Mouse (Mus musculus): ENCODE measurements around the gene Aldh4a1. TPM values are rescaled to one million over a fixed set of nuclear protein-coding genes. Genes with fewer than 3 reads are reported as not detected.

Aldh4a1 gene
- polyA plus RNA-seq, 1 experiment from 2014 or later, result 19.6 TPM

DNA sequence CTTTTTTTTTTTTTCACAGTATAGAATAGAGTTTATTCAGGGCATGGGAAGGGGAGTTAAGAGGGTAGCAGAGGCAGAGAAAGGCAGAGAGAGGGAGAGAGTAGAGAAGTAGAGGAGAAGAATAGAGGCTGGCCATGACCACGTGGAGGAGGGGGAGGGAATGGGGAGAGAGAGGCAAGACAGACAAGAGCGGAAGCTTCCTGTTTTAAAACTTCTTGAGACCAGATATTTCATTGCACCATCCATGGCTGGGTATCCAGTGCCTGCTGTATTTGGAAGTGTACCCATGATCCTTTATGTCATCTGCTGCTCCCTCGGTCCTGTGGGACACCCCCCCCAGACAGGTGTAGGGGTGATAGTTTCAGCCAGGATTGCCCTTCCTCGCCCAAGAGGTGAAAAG is 13.7 kb upstream of the Aldh4a1 start:
- no peak for ATAC-seq (ENCODE audit: low FRiP score, low read depth)
- H3K4me1 ChIP-seq, result peaks cover 11% of the 10 kb centered on the region
- no peak overlapping the region for H3K27ac ChIP-seq (replicated peaks)
- no peak overlapping the region for H3K4me2 ChIP-seq (replicated peaks)
- H3K9me3 ChIP-seq, result 0 out of 2 replicates have a peak, but pooled peaks cover 4% of the 10 kb centered on the region
- H3K36me3 ChIP-seq, result peaks cover 18% of the 10 kb centered on the region
- H3K27me3 ChIP-seq, result no peaks in the 10 kb centered on the region
- no peak overlapping the region for H3K9ac ChIP-seq (replicated peaks)
- no peak overlapping the region for H3K4me3 ChIP-seq
- WGBS, result 61% methylated on average over 4 of the region's 4 CpGs

DNA sequence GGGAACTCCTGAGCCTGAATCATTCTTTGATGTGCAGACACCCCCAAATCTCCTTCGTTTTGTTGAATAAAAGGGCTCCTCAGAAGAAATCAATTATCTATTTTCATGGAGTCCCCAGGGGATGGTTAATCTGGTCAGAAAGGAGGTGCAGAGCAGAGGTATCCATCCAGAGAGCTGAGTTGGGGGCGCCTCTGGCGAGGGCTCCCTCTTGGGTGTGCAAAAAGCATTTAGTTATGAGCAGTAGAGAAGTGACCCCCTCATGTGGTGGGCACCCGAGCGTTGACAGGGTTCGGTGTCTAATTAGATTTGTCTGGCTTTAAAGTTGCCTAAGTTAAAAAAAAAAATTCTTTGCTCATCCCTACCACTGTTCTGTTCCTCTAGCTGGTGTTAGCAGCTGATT is 11.7 kb upstream of the Aldh4a1 start:
- Histone ChIP-seq H3K4me3 (no peak overlapping the region), H3K36me3 (peaks cover 25% of the 10 kb centered on the region), H3K4me2 (replicated peaks) (peak overlapping the region; percentile 38; the same call in 1 of the 2 replicates), H3K9ac (replicated peaks) (no peak overlapping the region), H3K27ac (replicated peaks) (peak overlapping the region; percentile 42), H3K9me3 (0 out of 2 replicates have a peak, but pooled peaks cover 6% of the 10 kb centered on the region), H3K4me1 (peaks cover 17% of the 10 kb centered on the region), H3K27me3 (no peaks in the 10 kb centered on the region)
- WGBS, result 42% methylated on average over 6 of the region's 6 CpGs
- ATAC-seq (ENCODE audit: low FRiP score, low read depth), result no peak

DNA sequence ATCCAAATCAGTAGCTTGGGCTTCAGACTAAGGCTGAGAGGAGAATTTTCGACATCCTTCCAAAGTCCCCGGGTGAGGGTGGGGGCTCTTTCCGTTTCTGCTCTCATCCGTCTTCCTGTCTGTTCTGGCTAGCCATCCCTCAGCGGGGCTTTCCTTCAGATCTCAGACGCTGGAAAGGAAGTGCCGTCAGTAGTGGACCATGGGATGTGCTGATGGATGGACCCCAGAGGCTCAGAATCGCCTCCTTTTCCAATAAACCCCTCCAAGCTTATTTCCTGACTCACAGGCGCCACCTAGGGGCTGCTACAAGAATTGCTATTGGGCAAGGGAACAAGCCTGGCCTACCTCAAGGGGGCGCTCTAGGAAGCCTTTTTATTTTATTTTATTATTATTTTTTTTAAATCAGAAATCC is 11.1 kb upstream of the Aldh4a1 start:
- 0 out of 2 replicates have a peak, but pooled peaks cover 6% of the 10 kb centered on the region for H3K9me3 ChIP-seq
- no peak overlapping the region for H3K4me3 ChIP-seq
- WGBS, result 4% methylated on average over 10 of the region's 10 CpGs
- peak overlapping the region; percentile 38 for H3K4me2 ChIP-seq (replicated peaks)
- H3K27me3 ChIP-seq, result no peaks in the 10 kb centered on the region
- H3K9ac ChIP-seq (replicated peaks), result no peak overlapping the region
- peak overlapping the region; percentile 42 for H3K27ac ChIP-seq (replicated peaks)
- peaks cover 22% of the 10 kb centered on the region for H3K4me1 ChIP-seq
- 0 out of 2 replicates have a peak, but pooled peaks have one; percentile 50 for ATAC-seq (ENCODE audit: low FRiP score, low read depth)
- H3K36me3 ChIP-seq, result peaks cover 22% of the 10 kb centered on the region

DNA sequence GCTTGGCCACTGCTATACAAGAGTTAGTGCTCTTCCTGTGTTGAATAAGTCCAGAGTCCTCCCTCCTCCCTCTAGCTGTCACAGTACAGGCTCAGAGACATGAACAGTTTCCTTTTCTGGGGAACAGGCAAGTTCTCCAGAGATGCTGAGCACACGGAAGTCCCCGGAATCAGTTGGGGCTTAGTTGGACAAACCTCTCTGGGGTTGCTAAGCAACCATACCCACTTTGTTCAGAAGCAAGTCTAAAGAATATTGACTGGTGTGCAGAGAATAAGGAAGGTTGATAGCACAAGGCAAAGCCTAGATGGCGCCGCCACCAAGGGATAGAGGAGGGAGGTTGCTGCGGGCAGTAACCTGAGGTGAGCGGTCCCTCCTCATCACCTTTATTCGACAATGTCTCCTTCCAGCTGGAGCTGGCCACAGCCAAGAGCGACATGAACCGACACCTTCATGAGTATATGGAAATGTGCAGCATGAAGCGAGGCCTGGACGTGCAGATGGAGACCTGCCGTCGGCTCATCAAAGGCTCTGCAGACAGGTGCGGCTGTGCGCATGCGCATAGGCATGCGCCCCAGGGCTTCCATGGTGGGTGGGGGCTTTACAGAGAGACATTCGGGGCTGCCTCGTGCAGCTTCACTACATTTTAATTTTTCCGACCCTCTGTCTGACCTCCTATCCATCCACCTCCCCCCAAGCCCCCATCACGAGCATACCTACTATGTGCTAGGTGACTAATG is 8.0 kb upstream of the Aldh4a1 start:
- Histone ChIP-seq H3K4me3 (no peak overlapping the region), H3K4me1 (peaks cover 29% of the 10 kb centered on the region), H3K27ac (replicated peaks) (no peak overlapping the region), H3K9me3 (0 out of 2 replicates have a peak, but pooled peaks cover 6% of the 10 kb centered on the region), H3K4me2 (replicated peaks) (no peak overlapping the region), H3K27me3 (no peaks in the 10 kb centered on the region), H3K36me3 (peaks cover 20% of the 10 kb centered on the region), H3K9ac (replicated peaks) (no peak overlapping the region)
- WGBS, result 91% methylated on average over 21 of the region's 21 CpGs
- ATAC-seq (ENCODE audit: low FRiP score, low read depth), result no peak

DNA sequence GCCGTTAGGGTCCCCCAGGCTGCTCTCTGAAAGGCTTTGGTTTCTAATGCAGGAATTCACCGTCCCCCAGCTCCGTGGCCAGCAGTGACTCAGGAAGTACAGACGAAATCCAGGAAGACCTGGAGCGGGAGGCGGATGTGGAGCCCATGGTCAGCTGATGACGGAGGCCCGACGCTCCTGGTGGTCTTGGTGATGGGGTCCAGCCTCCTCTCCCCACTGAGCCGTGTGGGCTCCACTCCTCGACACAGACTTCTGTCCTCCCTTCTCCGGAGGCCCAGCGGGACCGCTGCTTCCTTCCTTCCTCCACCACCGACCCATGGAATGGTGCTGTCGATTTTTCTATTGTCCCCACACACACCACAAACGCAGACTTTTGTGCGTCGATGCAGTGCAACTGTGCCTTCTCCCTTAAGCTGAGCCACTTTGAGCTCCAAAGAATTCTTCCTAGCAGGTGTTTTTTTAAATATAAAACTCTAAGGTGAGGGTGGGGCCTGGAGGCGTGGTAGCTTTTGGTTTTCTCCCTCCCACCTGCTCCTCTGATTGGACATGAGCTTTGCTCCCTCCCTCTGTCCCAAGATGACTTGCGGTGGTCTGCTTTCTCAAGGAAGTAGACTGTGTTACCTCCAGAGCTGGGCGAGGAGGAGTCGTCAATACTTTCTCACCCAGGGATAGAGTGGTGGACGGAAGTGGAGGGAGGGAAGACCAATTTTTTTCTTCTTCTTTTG is 6.2 kb upstream of the Aldh4a1 start:
- WGBS, result 7% methylated on average over 23 of the region's 24 CpGs
- Histone ChIP-seq H3K9me3 (0 out of 2 replicates have a peak, but pooled peaks cover 6% of the 10 kb centered on the region), H3K36me3 (peaks cover 20% of the 10 kb centered on the region), H3K9ac (replicated peaks) (peak overlapping the region; percentile 64), H3K27ac (replicated peaks) (peak overlapping the region; percentile 65), H3K4me2 (replicated peaks) (peak overlapping the region; percentile 64), H3K27me3 (no peaks in the 10 kb centered on the region), H3K4me1 (peaks cover 20% of the 10 kb centered on the region), H3K4me3 (peak overlapping the region; percentile 53)
- ATAC-seq (ENCODE audit: low FRiP score, low read depth), result peak; percentile 76

DNA sequence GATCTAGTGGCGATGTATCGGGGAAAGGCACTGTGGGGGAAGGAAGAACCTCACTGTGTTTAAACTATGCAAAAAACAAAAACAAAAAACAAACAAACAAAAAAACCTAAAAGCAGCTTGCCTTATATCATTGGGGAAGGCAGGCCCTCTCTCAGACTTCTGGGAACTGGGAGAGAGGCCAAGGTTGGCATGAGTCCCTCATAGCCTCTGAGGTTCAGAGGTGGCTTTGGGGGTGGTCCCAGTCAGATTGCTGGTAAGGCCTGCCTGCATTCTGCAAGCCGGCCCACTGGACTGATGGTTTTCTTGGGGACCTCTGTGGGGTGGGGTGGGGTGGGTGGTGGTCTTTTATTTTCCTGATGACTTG is 5.7 kb upstream of the Aldh4a1 start:
- H3K27ac ChIP-seq (replicated peaks), result peak overlapping the region; percentile 25; the same call in 1 of the 2 replicates
- peak overlapping the region; percentile 53 for H3K4me3 ChIP-seq
- WGBS, result 49% methylated on average over 3 of the region's 3 CpGs
- H3K4me1 ChIP-seq, result peaks cover 19% of the 10 kb centered on the region
- peak overlapping the region; percentile 64 for H3K4me2 ChIP-seq (replicated peaks)
- H3K9ac ChIP-seq (replicated peaks), result 0 out of 2 replicates have a peak overlapping the region, but pooled peaks have one; percentile 28
- H3K36me3 ChIP-seq, result peaks cover 20% of the 10 kb centered on the region
- H3K27me3 ChIP-seq, result no peaks in the 10 kb centered on the region
- 0 out of 2 replicates have a peak, but pooled peaks cover 6% of the 10 kb centered on the region for H3K9me3 ChIP-seq
- ATAC-seq (ENCODE audit: low FRiP score, low read depth), result no peak

DNA sequence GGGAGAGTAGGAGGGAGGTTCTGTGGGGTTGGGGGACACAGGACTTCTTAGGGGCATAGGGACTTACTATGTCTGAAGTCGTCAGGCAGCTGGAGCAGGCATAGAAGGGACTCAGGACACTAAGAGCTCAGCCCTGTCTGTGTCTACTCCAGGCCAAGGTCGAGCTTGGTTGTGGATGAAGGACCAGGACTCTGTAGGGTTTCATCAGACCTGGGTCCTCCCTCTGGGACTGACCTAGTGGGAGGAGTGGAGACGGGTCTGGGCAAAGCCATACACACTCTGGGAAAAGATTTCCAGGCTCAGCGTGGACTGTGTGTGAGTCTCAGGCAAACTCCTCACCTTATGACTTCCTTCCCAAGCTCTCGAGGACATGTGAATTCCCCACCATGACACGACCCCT is 2.9 kb upstream of the Aldh4a1 start:
- H3K27me3 ChIP-seq, result peaks cover 12% of the 10 kb centered on the region
- no peak overlapping the region for H3K4me2 ChIP-seq (replicated peaks)
- ATAC-seq (ENCODE audit: low FRiP score, low read depth), result no peak
- H3K36me3 ChIP-seq, result peaks cover 2% of the 10 kb centered on the region; the same call in 1 of the 2 replicates
- H3K9me3 ChIP-seq, result no peaks in the 10 kb centered on the region
- WGBS, result 77% methylated on average over 6 of the region's 6 CpGs
- H3K4me1 ChIP-seq, result peaks cover 32% of the 10 kb centered on the region
- H3K27ac ChIP-seq (replicated peaks), result no peak overlapping the region
- H3K9ac ChIP-seq (replicated peaks), result no peak overlapping the region
- H3K4me3 ChIP-seq, result no peak overlapping the region

DNA sequence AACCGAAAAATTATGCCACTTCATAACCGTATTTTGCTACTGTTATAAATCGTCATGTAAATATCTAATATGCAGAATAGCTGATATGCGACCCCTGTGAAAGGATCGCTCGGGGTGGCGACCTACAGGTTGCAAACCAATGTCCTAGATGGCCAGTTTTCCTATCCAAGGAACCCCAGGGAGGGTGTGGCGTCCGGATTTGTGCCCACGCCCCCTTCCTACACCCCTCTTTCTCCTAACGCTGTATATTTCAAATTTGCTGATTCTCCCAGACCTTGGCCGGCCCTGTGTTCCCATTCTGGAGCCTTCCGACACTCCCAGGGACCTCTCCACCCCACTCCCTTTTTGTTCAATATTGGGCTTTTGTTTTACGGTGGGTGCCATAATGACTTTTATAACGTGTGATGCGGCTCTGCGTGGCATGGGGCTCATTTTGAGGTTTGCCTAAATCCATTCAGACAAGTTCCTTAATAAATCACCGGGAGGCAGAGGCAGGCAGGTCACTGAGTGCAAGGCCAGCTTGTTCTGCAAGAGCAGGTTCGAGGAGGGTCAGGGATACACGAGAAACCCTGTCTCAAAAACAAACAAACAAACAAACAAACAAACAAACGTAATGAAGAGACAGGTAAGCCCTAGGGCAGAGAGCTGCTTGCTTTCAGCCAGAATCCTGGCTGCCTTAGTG is 909 bp downstream of the Aldh4a1 start:
- Histone ChIP-seq H3K4me3 (peak overlapping the region; percentile 68), H3K36me3 (0 out of 2 replicates have a peak, but pooled peaks cover 3% of the 10 kb centered on the region), H3K4me2 (replicated peaks) (peak overlapping the region; percentile 86), H3K9ac (replicated peaks) (peak overlapping the region; percentile 85), H3K27ac (replicated peaks) (no peak overlapping the region), H3K9me3 (no peaks in the 10 kb centered on the region), H3K4me1 (peaks cover 16% of the 10 kb centered on the region), H3K27me3 (peaks cover 13% of the 10 kb centered on the region)
- WGBS, result 31% methylated on average over 21 of the region's 21 CpGs
- no peak for ATAC-seq (ENCODE audit: low FRiP score, low read depth)

DNA sequence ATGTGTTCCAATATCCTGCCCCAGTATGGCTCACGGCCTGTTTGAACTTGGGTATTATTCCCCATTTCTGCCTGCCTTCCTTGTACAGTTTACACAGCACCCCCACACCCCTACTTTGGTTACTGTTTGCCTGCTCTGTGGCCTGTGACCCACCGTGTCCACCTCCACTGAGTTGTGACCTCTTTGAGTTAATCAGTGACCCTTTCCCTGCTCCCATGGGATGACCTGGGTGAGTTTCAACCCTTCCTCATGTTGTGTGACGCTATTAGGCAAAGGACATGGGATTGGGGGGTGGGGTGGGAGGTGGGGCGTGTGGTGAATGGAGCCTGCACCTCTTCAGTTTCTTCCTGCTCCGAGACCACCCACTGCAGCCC is 1.4 kb downstream of the Aldh4a1 start:
- Histone ChIP-seq H3K4me3 (peak overlapping the region; percentile 68), H3K4me1 (peaks cover 16% of the 10 kb centered on the region), H3K36me3 (0 out of 2 replicates have a peak, but pooled peaks cover 3% of the 10 kb centered on the region), H3K4me2 (replicated peaks) (peak overlapping the region; percentile 86), H3K27me3 (peaks cover 13% of the 10 kb centered on the region), H3K9me3 (no peaks in the 10 kb centered on the region), H3K27ac (replicated peaks) (no peak overlapping the region), H3K9ac (replicated peaks) (0 out of 2 replicates have a peak overlapping the region, but pooled peaks have one; percentile 15)
- ATAC-seq (ENCODE audit: low FRiP score, low read depth), result no peak
- WGBS, result 61% methylated on average over 5 of the region's 5 CpGs

DNA sequence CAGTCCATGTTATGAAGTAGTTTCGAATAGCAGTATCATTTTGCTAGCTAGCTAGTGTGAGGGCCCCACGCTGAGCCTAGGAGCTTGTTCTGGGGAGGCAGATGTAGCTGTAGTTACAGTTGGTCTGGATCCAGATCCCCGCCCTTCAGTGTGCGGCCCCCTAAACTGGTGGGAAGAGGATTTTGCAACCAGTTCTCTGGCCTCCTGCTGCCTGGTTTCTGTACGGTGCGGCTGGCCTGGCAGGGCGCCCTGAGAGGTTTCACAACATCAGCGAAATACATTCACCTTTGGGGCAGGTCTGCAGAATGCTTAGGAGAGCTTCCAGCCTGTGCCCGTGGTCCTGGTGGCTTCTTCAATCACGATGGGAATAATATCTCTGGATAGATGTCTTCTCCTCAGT is 2.0 kb downstream of the Aldh4a1 start:
- H3K4me1 ChIP-seq, result peaks cover 16% of the 10 kb centered on the region
- no peaks in the 10 kb centered on the region for H3K9me3 ChIP-seq
- 87% methylated on average over 10 of the region's 10 CpGs for WGBS
- H3K9ac ChIP-seq (replicated peaks), result no peak overlapping the region
- H3K36me3 ChIP-seq, result 0 out of 2 replicates have a peak, but pooled peaks cover 3% of the 10 kb centered on the region
- H3K4me2 ChIP-seq (replicated peaks), result 0 out of 2 replicates have a peak overlapping the region, but pooled peaks have one; percentile 86
- H3K27me3 ChIP-seq, result peaks cover 13% of the 10 kb centered on the region
- H3K27ac ChIP-seq (replicated peaks), result no peak overlapping the region
- no peak for ATAC-seq (ENCODE audit: low FRiP score, low read depth)
- H3K4me3 ChIP-seq, result no peak overlapping the region

DNA sequence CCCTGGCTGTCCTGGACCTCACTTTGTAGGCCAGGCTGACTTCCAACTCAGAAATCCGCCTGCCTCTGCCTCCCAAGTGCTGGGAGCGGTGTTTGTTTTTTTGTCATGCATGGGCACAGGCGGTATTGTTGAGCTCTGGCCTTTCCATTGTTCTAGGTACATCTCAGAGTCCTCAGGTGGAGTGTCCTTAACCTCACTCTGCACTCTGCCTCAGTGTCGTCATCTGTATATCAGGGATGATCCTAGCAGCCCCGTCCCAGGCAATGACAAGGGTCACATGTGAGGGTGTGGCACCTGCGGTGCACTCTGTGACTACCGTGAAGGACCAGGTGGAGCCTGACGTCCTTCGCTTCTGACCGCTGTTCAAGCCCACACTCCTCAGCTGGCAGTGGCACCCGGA is 4.7 kb downstream of the Aldh4a1 start:
- peaks cover 13% of the 10 kb centered on the region for H3K27me3 ChIP-seq
- no peak for ATAC-seq (ENCODE audit: low FRiP score, low read depth)

More for the DNA sequence above, 4.7 kb downstream of the Aldh4a1 start:
- 95% methylated on average over 11 of the region's 11 CpGs for WGBS
- no peak overlapping the region for H3K4me2 ChIP-seq (replicated peaks)
- 0 out of 2 replicates have a peak, but pooled peaks cover 3% of the 10 kb centered on the region for H3K36me3 ChIP-seq
- H3K9me3 ChIP-seq, result no peaks in the 10 kb centered on the region
- no peak overlapping the region for H3K4me3 ChIP-seq
- peaks cover 12% of the 10 kb centered on the region for H3K4me1 ChIP-seq
- no peak overlapping the region for H3K27ac ChIP-seq (replicated peaks)
- H3K9ac ChIP-seq (replicated peaks), result no peak overlapping the region

Measured in midbrain, embryonic 12.5 days (tissue).